Mouse (Mus musculus): ENCODE measurements at regions not wholly inside any gene's neighbourhood (a gene's known extent, or its start where the extent isn't known, plus 50 kb on each side); places are given as distances from the start of the nearest gene placed in this dataset.

DNA sequence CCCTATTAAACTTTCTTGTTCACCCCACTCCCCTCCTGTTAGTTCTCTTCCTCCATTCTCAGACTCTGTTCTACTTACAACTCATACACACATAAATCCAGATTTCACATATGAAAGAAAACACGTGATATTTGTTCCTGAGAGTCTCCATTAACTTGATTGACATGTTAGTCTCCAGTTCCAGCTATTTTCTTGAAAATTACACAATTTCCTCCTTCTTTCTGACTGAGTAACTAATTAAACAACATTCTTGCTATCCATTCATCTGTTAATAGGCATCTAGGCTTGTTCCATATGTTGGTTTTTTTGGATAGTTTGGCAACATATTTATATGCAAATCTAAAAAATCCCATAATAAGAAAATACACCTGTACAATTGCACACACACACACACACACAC lies 161.7 kb upstream of the Nr2f1 start:
- no peak for DNase-seq

DNA sequence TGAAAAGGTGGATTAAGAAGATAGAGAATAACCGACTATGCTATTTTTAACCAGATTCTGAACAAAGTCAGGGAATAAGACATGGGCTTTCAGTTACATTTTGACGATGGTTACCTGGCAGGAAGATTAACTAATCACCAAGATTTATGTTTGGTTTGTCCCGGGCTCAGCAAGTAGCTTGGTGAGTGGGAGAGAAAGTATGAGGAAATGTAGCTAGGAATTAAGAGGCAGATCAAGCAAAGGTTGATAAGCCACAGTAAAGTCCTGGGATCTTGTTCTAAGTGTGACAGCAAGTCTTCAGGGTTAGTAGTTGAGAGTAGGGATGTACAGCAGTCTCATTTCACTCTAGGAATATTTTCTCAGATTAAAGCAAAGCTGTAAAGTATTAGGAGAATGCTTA lies 149.3 kb upstream of the Nr2f1 start:
- DNase-seq, result no peak

DNA sequence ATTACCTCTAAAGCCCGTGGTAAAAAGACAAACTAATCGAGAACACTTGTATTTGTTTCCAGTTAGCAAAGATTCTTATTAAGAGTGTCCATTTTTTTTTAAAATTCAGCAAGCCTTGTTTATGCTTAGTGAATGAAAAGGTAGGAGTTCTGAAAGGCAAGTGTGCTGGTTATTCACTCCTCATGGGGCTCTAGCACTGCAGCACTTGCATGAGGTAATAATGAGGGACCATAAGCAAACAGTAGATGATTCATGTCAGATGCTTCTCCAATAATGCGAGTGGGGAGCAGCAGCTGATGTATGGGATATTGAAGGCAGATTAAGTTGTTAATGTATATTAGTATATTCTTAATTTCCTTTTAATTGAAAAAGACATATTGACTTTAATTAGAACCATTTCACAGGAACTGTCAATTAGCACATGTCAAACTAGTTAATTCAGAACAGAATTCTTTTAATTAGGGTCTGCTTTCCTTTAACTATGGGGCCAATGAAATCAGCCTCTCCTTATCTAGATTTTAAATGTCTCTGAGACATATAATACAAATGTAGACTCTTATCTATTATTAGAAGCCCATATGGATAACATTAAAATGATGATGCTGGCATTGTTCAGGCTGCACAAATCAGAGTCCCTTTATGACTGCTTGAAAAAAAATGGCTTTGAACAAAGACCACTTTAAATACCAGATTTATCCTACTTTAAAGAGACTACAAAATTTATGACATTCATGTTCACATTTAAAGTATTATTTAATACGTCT lies 125.1 kb upstream of the Nr2f1 start:
- no peak for DNase-seq

- no peak for DNase-seq
These were observed 123.6 kb upstream of the Nr2f1 start for GRCm38 (mm10) chr13:78323183-78323582.

- DNase-seq, result no peak
These were observed 118.9 kb upstream of the Nr2f1 start for GRCm38 (mm10) chr13:78318434-78318833.

GRCm38 (mm10) chr13:78310837-78311236 lies 111.3 kb upstream of the Nr2f1 start:
- DNase-seq, result no peak

Data from kidney, adult 9 months (tissue).